Mouse (Mus musculus) CH12.LX (cell line): ENCODE data around the gene Mff.

ENCODE experiments used
- GABPA ChIP-seq: IDR thresholded peaks from 2 replicates; pipeline ENCODE4 v1.6.1; 2012; ENCODE audit warnings: low read depth, low read length, improper control_type of control experiment, inconsistent platforms; ENCODE audit not compliant: insufficient replicate concordance
- JUN ChIP-seq: IDR thresholded peaks from 2 replicates; pipeline ENCODE4 v1.6.1; 2011; ENCODE audit warnings: low read depth, mild to moderate bottlenecking, low read length, improper control_type of control experiment, moderate library complexity; ENCODE audit not compliant: insufficient read depth
- KAT2A ChIP-seq: IDR thresholded peaks from 2 replicates; pipeline ENCODE4 v1.6.1; 2012; ENCODE audit warnings: low read length, improper control_type of control experiment, inconsistent platforms; ENCODE audit not compliant: insufficient replicate concordance
- POLR2A ChIP-seq: IDR thresholded peaks from 2 replicates; pipeline ENCODE4 v1.6.1; 2011; ENCODE audit warnings: low read depth, mild to moderate bottlenecking, improper control_type of control experiment, low read length
- ZKSCAN1 ChIP-seq: IDR thresholded peaks from 2 replicates; pipeline ENCODE4 v1.6.1; 2012; ENCODE audit warnings: low read depth, inconsistent platforms, low read length, improper control_type of control experiment, borderline replicate concordance
- ZNF384 ChIP-seq: IDR thresholded peaks from 2 replicates; pipeline ENCODE4 v1.6.1; 2012; ENCODE audit warnings: low read depth, low read length, improper control_type of control experiment, inconsistent platforms

GRCm38 (mm10) chr1:82779388-82779966 lies 54.8 kb downstream of the Mff start:
- TF ChIP-seq ZNF384 (no peak), KAT2A (no peak), POLR2A (no peak), GABPA (no peak), ZKSCAN1 (no peak), JUN (no peak)
